Mouse (Mus musculus): ENCODE data around the gene Krt12. TPM values are rescaled to one million over a fixed set of nuclear protein-coding genes. Genes with fewer than 3 reads are reported as not detected.
A peak's percentile ranks its signal among the peaks of the same experiment; 100 is the strongest.

Gene Krt12
- polyA plus RNA-seq, 1 experiment from 2014 or later = not detected

GRCm38 (mm10) chr11:99388661-99389060 is 33.4 kb downstream of the Krt12 start:
- no peak overlapping the region for H3K4me3 ChIP-seq (ENCODE audit: inconsistent target)

GRCm38 (mm10) chr11:99385813-99386721 is 36.0 kb downstream of the Krt12 start:
- Histone ChIP-seq H3K27ac (0 out of 2 replicates have a peak overlapping the region, but pooled peaks have one; percentile 32), H3K36me3 (ENCODE audit: inconsistent target) (no peaks in the 10 kb centered on the region), H3K79me2 (ENCODE audit: inconsistent target) (no peaks in the 10 kb centered on the region), H3K4me3 (ENCODE audit: inconsistent target) (peak overlapping the region; percentile 47)
- 5% methylated on average over 69 of the region's 71 CpGs for WGBS (ENCODE audit: missing documents)

More at GRCm38 (mm10) chr11:99388661-99389060, 33.4 kb downstream of the Krt12 start:
- H3K27ac ChIP-seq = no peak overlapping the region
- H3K36me3 ChIP-seq (ENCODE audit: inconsistent target) = no peaks in the 10 kb centered on the region
- WGBS (ENCODE audit: missing documents) = 89% methylated on average over 18 of the region's 18 CpGs
- no peaks in the 10 kb centered on the region for H3K79me2 ChIP-seq (ENCODE audit: inconsistent target)

- no peak overlapping the region for H3K4me3 ChIP-seq (ENCODE audit: inconsistent target)
- H3K36me3 ChIP-seq (ENCODE audit: inconsistent target) = no peaks in the 10 kb centered on the region
- H3K27ac ChIP-seq = no peak overlapping the region
- no peaks in the 10 kb centered on the region for H3K79me2 ChIP-seq (ENCODE audit: inconsistent target)
- WGBS (ENCODE audit: missing documents) = 11% methylated on average over 5 of the region's 5 CpGs
These were observed 42.5 kb downstream of the Krt12 start for GRCm38 (mm10) chr11:99379568-99379967.

- 88% methylated on average over 13 of the region's 13 CpGs for WGBS (ENCODE audit: missing documents)
- Histone ChIP-seq H3K27ac (no peak within 1 kb of the TSS), H3K4me3 (ENCODE audit: inconsistent target) (no peak within 1 kb of the TSS), H3K36me3 (ENCODE audit: inconsistent target) (no peaks in the 10 kb centered on the region), H3K79me2 (ENCODE audit: inconsistent target) (no peaks in the 10 kb centered on the region)
These were observed 47.3 kb downstream of the Krt12 start, which contains the start of gene Krt28 for GRCm38 (mm10) chr11:99374803-99375202. Gene Krt28 (minus strand): TSS chr11:99374903.

- Histone ChIP-seq H3K27ac (no peak overlapping the region), H3K79me2 (ENCODE audit: inconsistent target) (no peaks in the 10 kb centered on the region), H3K36me3 (ENCODE audit: inconsistent target) (no peaks in the 10 kb centered on the region), H3K4me3 (ENCODE audit: inconsistent target) (no peak overlapping the region)
- 62% methylated on average over 8 of the region's 8 CpGs for WGBS (ENCODE audit: missing documents)
These were observed 52.1 kb downstream of the Krt12 start for GRCm38 (mm10) chr11:99369853-99370451.

GRCm38 (mm10) chr11:99369229-99369628 is 52.8 kb downstream of the Krt12 start:
- Histone ChIP-seq H3K27ac (no peak overlapping the region), H3K4me3 (ENCODE audit: inconsistent target) (no peak overlapping the region), H3K36me3 (ENCODE audit: inconsistent target) (no peaks in the 10 kb centered on the region), H3K79me2 (ENCODE audit: inconsistent target) (no peaks in the 10 kb centered on the region)
- 31% methylated on average over 3 of the region's 3 CpGs for WGBS (ENCODE audit: missing documents)

GRCm38 (mm10) chr11:99366791-99367190 is 55.3 kb downstream of the Krt12 start:
- H3K79me2 ChIP-seq (ENCODE audit: inconsistent target) = no peaks in the 10 kb centered on the region
- no peak overlapping the region for H3K27ac ChIP-seq
- no peaks in the 10 kb centered on the region for H3K36me3 ChIP-seq (ENCODE audit: inconsistent target)
- H3K4me3 ChIP-seq (ENCODE audit: inconsistent target) = no peak overlapping the region
- 48% methylated on average over 8 of the region's 10 CpGs for WGBS (ENCODE audit: missing documents)

Other genes starting within 250 kb of the Krt12 start
- 54.8 to 118 TPM (median 76.8 TPM) in 3 replicates for gene Smarce1, start 191.2 kb downstream of the Krt12 start, polyA plus RNA-seq (2018)
- not detected in 3 replicates for gene Krt222, start 178.2 kb downstream of the Krt12 start, polyA plus RNA-seq (2018)
- gene Krt24, start 137.0 kb downstream of the Krt12 start, polyA plus RNA-seq (2018) = not detected in 3 replicates
- gene Krt25, start 99.3 kb downstream of the Krt12 start, polyA plus RNA-seq (2018) = not detected in 3 replicates
- not detected in 3 replicates for gene Krt26, start 84.3 kb downstream of the Krt12 start, polyA plus RNA-seq (2018)
- not detected in 3 replicates for gene Krt27, start 71.2 kb downstream of the Krt12 start, polyA plus RNA-seq (2018)
- gene Krt28, start 47.4 kb downstream of the Krt12 start, polyA plus RNA-seq (2018) = not detected in 3 replicates
- 1.2 to 2.7 TPM (median 2.0 TPM) in 3 replicates for gene Krt10, start 32.9 kb downstream of the Krt12 start, polyA plus RNA-seq (2018)
- gene Krt20, start 15.9 kb upstream of the Krt12 start, polyA plus RNA-seq (2018) = not detected in 3 replicates
- not detected in 3 replicates for gene Krt23, start 70.9 kb upstream of the Krt12 start, polyA plus RNA-seq (2018)
- gene Krt39, start 99.1 kb upstream of the Krt12 start, polyA plus RNA-seq (2018) = not detected in 3 replicates
- not detected in 3 replicates for gene Krt40, start 120.9 kb upstream of the Krt12 start, polyA plus RNA-seq (2018)
- not detected in 3 replicates for gene Krtap3-3, start 128.6 kb upstream of the Krt12 start, polyA plus RNA-seq (2018)
- gene Krtap3-2, start 134.6 kb upstream of the Krt12 start, polyA plus RNA-seq (2018) = not detected in 3 replicates
- not detected in 3 replicates for gene Gm11939, start 137.2 kb upstream of the Krt12 start, polyA plus RNA-seq (2018)
- not detected in 3 replicates for gene Krtap3-1, start 144.4 kb upstream of the Krt12 start, polyA plus RNA-seq (2018)
- not detected in 3 replicates for gene Krtap1-5, start 158.8 kb upstream of the Krt12 start, polyA plus RNA-seq (2018)
- gene Krtap1-4, start 161.4 kb upstream of the Krt12 start, polyA plus RNA-seq (2018) = not detected in 3 replicates
- gene Krtap1-3, start 169.1 kb upstream of the Krt12 start, polyA plus RNA-seq (2018) = not detected in 3 replicates
- gene Krtap9-3, start 175.8 kb upstream of the Krt12 start, polyA plus RNA-seq (2018) = not detected in 3 replicates
- not detected in 3 replicates for gene Gm11938, start 181.0 kb upstream of the Krt12 start, polyA plus RNA-seq (2018)
- gene Gm11937, start 187.9 kb upstream of the Krt12 start, polyA plus RNA-seq (2018) = not detected in 3 replicates
- gene Krtap2-4, start 192.6 kb upstream of the Krt12 start, polyA plus RNA-seq (2018) = not detected in 3 replicates
- gene Gm11562, start 198.2 kb upstream of the Krt12 start, polyA plus RNA-seq (2018) = not detected in 3 replicates
- not detected in 3 replicates for gene Krtap4-1, start 206.0 kb upstream of the Krt12 start, polyA plus RNA-seq (2018)
- gene Krtap4-2, start 212.8 kb upstream of the Krt12 start, polyA plus RNA-seq (2018) = not detected in 3 replicates
- not detected in 3 replicates for gene Krtap4-7, start 221.8 kb upstream of the Krt12 start, polyA plus RNA-seq (2018)
- not detected in 3 replicates for gene Gm11555, start 228.0 kb upstream of the Krt12 start, polyA plus RNA-seq (2018)
- not detected in 3 replicates for gene Gm11563, start 236.7 kb upstream of the Krt12 start, polyA plus RNA-seq (2018)
- not detected in 3 replicates for gene Krtap4-6, start 243.7 kb upstream of the Krt12 start, polyA plus RNA-seq (2018)

Data from macrophage (primary cell).